Mouse (Mus musculus) lung, postnatal 0 days (tissue): ENCODE data around the gene Ttl.

Experiments used
- CTCF ChIP-seq: IDR thresholded peaks from 2 replicates; pipeline ENCODE4 v1.5.1; 2016; ENCODE audit warnings: antibody characterized with exemption, mild to moderate bottlenecking
- EP300 ChIP-seq: IDR thresholded peaks from 2 replicates; pipeline ENCODE4 v1.6.1; 2016; ENCODE audit warnings: antibody characterized with exemption, mild to moderate bottlenecking, control low read depth

DNA sequence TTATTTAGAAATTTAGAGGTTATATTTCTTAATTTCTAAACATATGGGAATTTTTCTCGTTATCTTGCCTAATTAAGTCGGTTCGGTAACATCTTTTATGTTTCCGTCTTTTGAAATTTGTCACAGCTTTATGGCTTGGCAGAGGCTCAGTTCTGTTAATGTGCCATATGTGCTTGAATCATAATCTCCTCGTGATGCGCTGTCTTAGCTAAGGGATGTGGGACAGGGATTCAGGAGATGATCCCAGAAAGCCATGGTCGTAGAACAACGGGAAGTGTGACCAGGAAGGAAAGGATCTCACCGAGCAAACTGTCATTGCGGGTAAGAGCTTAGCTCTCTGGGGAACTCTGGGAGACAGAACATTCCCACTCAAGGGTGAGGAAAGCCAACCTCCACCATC is 74.2 kb downstream of the Ttl start:
- TF ChIP-seq CTCF (no peak), EP300 (no peak)
